Mouse (Mus musculus) midbrain, postnatal 0 days (tissue): ENCODE results near the gene Cinp. TPM values are rescaled to one million over a fixed set of nuclear protein-coding genes. Genes with fewer than 3 reads are reported as not detected.

Experiments
- ATAC-seq: fragments of 200-750 bp; cut with Nextera tagmentation; 2 replicates; pipeline ENCODE4 v1.8.0; 2017; ENCODE audit warnings: moderate number of reproducible peaks, mild to moderate bottlenecking, moderate TSS enrichment, moderate library complexity; ENCODE audit not compliant: low FRiP score
- DNase-seq: peaks from one replicate; pipeline ENCODE4 v3.0.0-alpha.2; 2015; ENCODE audit warnings: low spot score
- H3K27ac ChIP-seq: fragments of 300-500 bp; sonication (generic); 2 replicates; pipeline ENCODE4 v1.5.1; 2014; ENCODE audit warnings: low read depth, mild to moderate bottlenecking, low read length, mixed read lengths
- H3K27me3 ChIP-seq: fragments of 300-500 bp; sonication (generic); 2 replicates; pipeline ENCODE4 v1.6.1; 2014; ENCODE audit warnings: low read length, control low read depth, mixed read lengths; ENCODE audit not compliant: insufficient read depth
- H3K36me3 ChIP-seq: fragments of 300-500 bp; sonication (generic); 2 replicates; pipeline ENCODE4 v1.6.1; 2014; ENCODE audit warnings: low read length, control low read depth, mixed read lengths; ENCODE audit not compliant: insufficient read depth
- H3K4me1 ChIP-seq: fragments of 300-500 bp; sonication (generic); 2 replicates; pipeline ENCODE4 v1.6.1; 2014; ENCODE audit warnings: mild to moderate bottlenecking, control low read depth, antibody characterized with exemption, low read length, mixed read lengths; ENCODE audit not compliant: insufficient read depth
- H3K4me2 ChIP-seq: fragments of 300-500 bp; sonication (generic); 2 replicates; pipeline ENCODE4 v1.6.1; 2014; ENCODE audit warnings: low read depth, mild to moderate bottlenecking, low read length, mixed read lengths; ENCODE audit not compliant: poor library complexity, severe bottlenecking
- H3K4me3 ChIP-seq: fragments of 300-500 bp; sonication (generic); 2 replicates; pipeline ENCODE4 v1.5.1; 2014; ENCODE audit warnings: low read depth, mild to moderate bottlenecking, low read length, moderate library complexity
- H3K9ac ChIP-seq: fragments of 300-500 bp; sonication (generic); replicated peaks from 2 replicates; pipeline ENCODE4 v1.6.1; 2014; ENCODE audit warnings: mild to moderate bottlenecking, low read length, moderate library complexity, mixed read lengths; ENCODE audit not compliant: poor library complexity, severe bottlenecking
- H3K9me3 ChIP-seq: fragments of 300-500 bp; sonication (generic); 2 replicates; pipeline ENCODE4 v1.6.1; 2016; ENCODE audit warnings: low read length, control low read depth
- CTCF ChIP-seq: IDR thresholded peaks from 2 replicates; pipeline ENCODE4 v1.5.1; 2016; ENCODE audit warnings: antibody characterized with exemption, mild to moderate bottlenecking
- WGBS: fragments of 180-500 bp; shearing (Covaris S2); extraction: QIAGEN DNeasy Blood & Tissue Kit; methylation state at CpG from one replicate; pipeline ENCODE4 v1.1.7; 2014; 5-methylcytosine and 5-hydroxymethylcytosine counted together
- polyA plus RNA-seq: library from polyadenylated mRNA; unstranded; fragments of >200 nt; fragmentation: Nextera tagmentation; extraction: Ambion mirVana; gene quantifications from 2 replicates; pipeline ENCODE4 v1.2.1, GENCODE M21; 2015
- total RNA-seq: library from RNA; depleted of rRNA; stranded (reverse); fragments of >200 nt; gene quantifications from 2 replicates; pipeline ENCODE4 v1.2.3, GENCODE M21; 2014; rRNA removed

Gene Cinp
- total RNA-seq (105 and 153 TPM in 2 replicates), polyA plus RNA-seq (91.3 and 99.0 TPM in 2 replicates)

DNA sequence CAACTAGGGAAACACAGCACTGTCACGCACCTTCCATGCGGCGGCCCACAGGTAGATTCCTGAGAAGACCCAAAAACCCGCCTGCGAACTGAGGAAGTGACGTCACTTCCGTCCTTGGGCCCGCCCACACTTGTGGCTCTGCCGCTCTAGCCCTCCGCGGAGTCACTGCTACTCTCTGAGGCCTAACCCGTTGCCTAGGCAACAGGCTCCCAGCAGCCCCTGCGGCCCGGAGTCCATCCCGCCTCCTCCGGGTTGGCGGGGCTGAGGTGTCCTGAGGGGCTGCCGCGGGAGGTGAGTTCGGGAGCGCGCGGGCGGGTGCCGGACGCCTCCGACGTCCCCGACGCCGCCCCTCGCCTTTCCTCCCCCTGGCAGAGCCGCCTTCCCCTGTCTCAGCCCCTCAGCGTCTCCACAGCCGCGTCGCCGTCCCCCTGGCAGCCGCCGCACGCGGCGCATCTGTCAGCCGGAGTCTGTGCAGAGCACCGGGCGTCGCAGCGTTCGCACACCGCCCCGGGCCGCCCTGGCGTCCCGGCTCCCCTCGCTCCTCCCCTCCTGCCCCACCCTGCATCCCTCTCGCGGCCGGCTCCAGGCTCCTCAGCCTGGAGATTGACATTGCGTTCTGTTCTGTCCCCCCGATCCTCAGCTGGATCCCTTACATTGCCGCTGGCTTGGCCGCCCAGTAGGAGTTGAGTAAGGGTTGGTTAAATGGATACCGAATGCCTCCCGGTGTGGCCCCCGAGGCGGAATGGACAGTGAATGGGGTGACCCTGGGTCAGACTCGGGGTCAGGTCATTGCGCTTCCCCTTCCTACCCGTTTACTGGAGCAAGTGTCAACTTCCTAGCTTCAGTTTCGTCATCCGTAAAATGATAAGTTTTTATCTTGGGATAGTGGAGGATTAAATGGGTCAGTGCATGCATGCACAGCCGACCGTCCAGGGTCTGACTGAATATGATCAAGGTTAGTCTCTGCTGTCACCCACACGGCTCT, at the start of gene Cinp, which contains the start of gene Tecpr2:
Gene Cinp, minus strand, starts transcription at position 110 of the 985 bp plus-strand sequence.
Gene Tecpr2, plus strand, starts transcription at position 229 of the 985 bp plus-strand sequence.
- Histone ChIP-seq H3K4me1 (0 out of 2 replicates have a peak, but pooled peaks cover 6% of the 10 kb centered on the region), H3K27ac (peak within 1 kb of the TSS; percentile 74), H3K36me3 (no peaks in the 10 kb centered on the region), H3K27me3 (no peaks in the 10 kb centered on the region), H3K4me3 (peak within 1 kb of the TSS; percentile 56), H3K4me2 (peak within 1 kb of the TSS; percentile 91), H3K9me3 (no peaks in the 10 kb centered on the region), H3K9ac (peak within 1 kb of the TSS; percentile 64)
- under 1% methylated on average over 64 of the region's 74 CpGs for WGBS
- DNase-seq = peak; percentile 100
- ATAC-seq = peak; percentile 99
- TF ChIP-seq CTCF = no peak

DNA sequence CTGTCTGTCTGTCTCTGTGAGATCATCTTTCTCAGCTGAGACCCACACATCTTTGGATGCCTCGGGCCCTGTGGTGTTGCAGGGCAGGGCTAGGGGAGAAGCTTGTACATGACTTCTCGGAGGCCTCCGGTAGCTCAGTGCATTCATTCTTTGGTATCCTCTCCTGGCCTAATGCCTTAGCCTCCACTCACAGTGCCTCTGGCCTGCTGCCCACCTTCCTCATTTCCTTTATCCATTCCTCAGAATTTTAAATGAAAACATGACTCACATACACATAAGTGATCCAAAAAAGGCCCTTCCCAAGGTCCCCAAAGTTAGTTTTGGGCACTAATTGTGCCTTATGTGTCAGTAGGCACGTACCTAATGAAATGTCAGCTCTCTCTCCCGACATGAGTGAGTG, 48.6 kb upstream of the Cinp start:
- Histone ChIP-seq H3K4me1 (no peaks in the 10 kb centered on the region), H3K9me3 (no peaks in the 10 kb centered on the region), H3K4me2 (no peak overlapping the region), H3K27me3 (no peaks in the 10 kb centered on the region), H3K4me3 (no peak overlapping the region), H3K27ac (no peak overlapping the region), H3K9ac (no peak overlapping the region), H3K36me3 (peaks cover 52% of the 10 kb centered on the region)
- ATAC-seq (no peak), DNase-seq (no peak)
- no peak for TF ChIP-seq CTCF
- WGBS = 81% methylated on average over 5 of the region's 5 CpGs

- H3K9me3 ChIP-seq = no peaks in the 10 kb centered on the region
- ATAC-seq (peak; percentile 72), DNase-seq (peak; percentile 91)
- no peak overlapping the region for H3K4me3 ChIP-seq
- H3K4me2 ChIP-seq = no peak overlapping the region
- no peak overlapping the region for H3K27ac ChIP-seq
- no peaks in the 10 kb centered on the region for H3K4me1 ChIP-seq
- peak; percentile 84 for TF ChIP-seq CTCF
- H3K9ac ChIP-seq = no peak overlapping the region
- 67% methylated on average over 9 of the region's 9 CpGs for WGBS
- H3K27me3 ChIP-seq = no peaks in the 10 kb centered on the region
- H3K36me3 ChIP-seq = peaks cover 55% of the 10 kb centered on the region
These were observed 47.2 kb upstream of the Cinp start for GRCm38 (mm10) chr12:110935983-110936620.

GRCm38 (mm10) chr12:110932820-110933219, 43.9 kb upstream of the Cinp start:
- no peak overlapping the region for H3K9ac ChIP-seq
- H3K36me3 ChIP-seq = peaks cover 42% of the 10 kb centered on the region
- WGBS = 79% methylated on average over 5 of the region's 5 CpGs
- H3K27ac ChIP-seq = no peak overlapping the region
- H3K9me3 ChIP-seq = no peaks in the 10 kb centered on the region
- H3K27me3 ChIP-seq = no peaks in the 10 kb centered on the region
- no peaks in the 10 kb centered on the region for H3K4me1 ChIP-seq
- no peak overlapping the region for H3K4me2 ChIP-seq
- no peak for TF ChIP-seq CTCF
- ATAC-seq (no peak), DNase-seq (no peak)
- H3K4me3 ChIP-seq = no peak overlapping the region

- 87% methylated on average over 5 of the region's 5 CpGs for WGBS
- Histone ChIP-seq H3K9ac (no peak overlapping the region), H3K4me1 (no peaks in the 10 kb centered on the region), H3K4me3 (no peak overlapping the region), H3K27ac (no peak overlapping the region), H3K9me3 (no peaks in the 10 kb centered on the region), H3K27me3 (no peaks in the 10 kb centered on the region), H3K4me2 (no peak overlapping the region), H3K36me3 (peaks cover 19% of the 10 kb centered on the region)
- no peak for TF ChIP-seq CTCF
- ATAC-seq (no peak), DNase-seq (no peak)
These were observed 32.6 kb upstream of the Cinp start for GRCm38 (mm10) chr12:110921572-110921971.

DNA sequence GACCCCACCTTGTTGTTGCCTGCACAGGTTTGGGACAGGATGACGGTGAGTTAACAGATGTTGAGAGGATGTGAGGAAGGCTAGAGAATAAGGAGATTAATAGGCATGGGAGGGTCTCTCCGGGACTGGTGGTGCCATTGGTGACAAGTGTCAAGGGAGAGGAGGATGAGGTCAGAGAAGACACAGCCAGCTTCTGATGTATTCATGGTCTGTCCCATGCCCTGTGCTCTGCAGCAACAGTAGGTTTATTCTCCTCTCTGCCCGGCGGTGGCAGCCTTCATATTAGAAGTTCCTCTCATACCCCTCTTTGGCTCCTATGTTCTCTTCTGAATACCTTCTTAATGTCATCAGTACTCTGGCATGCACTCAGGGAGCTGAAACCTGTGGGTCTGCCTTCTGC, 31.3 kb upstream of the Cinp start:
- H3K4me1 ChIP-seq = no peaks in the 10 kb centered on the region
- WGBS = 91% methylated on average over 4 of the region's 4 CpGs
- no peaks in the 10 kb centered on the region for H3K9me3 ChIP-seq
- no peak for TF ChIP-seq CTCF
- no peak overlapping the region for H3K4me2 ChIP-seq
- no peak overlapping the region for H3K9ac ChIP-seq
- DNase-seq = no peak
- H3K4me3 ChIP-seq = no peak overlapping the region
- peaks cover 27% of the 10 kb centered on the region for H3K36me3 ChIP-seq
- H3K27ac ChIP-seq = no peak overlapping the region
- ATAC-seq = no peak
- no peaks in the 10 kb centered on the region for H3K27me3 ChIP-seq
